Mouse (Mus musculus): ENCODE results near the gene Tmub1.
A peak's percentile ranks its signal among the peaks of the same experiment; 100 is the strongest.

Gene Tmub1

GRCm38 (mm10) chr5:24447624-24448298, at the start of gene Tmub1:
Gene Tmub1 (minus strand): TSS chr5:24447854.
- DNase-seq (ENCODE audit: low spot score in 2 of 2), result peak; percentile 61 to 69

- DNase-seq (ENCODE audit: low spot score in 2 of 2), result no peak
Observed at GRCm38 (mm10) chr5:24496756-24497155, 49.1 kb upstream of the Tmub1 start.

DNA sequence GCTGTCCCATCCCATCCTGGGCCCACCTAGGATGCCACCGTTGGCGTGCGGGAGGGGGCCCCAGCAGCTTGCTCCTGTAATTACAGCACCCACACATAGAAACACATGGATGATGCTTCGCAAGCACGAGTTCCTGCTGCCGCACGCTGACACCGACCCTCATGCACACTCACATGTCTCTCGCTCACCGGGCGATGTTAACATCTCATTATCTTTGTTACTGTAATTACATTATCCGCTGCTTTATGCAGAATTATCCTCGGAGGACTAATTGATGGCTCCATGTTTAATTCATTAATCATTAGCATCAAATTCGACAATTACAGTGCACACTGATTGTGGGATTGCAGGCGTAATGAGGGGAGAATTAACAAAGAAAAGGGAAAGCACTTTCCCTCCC, 47.4 kb upstream of the Tmub1 start:
- no peak for DNase-seq (ENCODE audit: low spot score in 2 of 2)

GRCm38 (mm10) chr5:24492546-24493285, 45.1 kb upstream of the Tmub1 start:
- no peak for DNase-seq (ENCODE audit: low spot score in 2 of 2)

DNA sequence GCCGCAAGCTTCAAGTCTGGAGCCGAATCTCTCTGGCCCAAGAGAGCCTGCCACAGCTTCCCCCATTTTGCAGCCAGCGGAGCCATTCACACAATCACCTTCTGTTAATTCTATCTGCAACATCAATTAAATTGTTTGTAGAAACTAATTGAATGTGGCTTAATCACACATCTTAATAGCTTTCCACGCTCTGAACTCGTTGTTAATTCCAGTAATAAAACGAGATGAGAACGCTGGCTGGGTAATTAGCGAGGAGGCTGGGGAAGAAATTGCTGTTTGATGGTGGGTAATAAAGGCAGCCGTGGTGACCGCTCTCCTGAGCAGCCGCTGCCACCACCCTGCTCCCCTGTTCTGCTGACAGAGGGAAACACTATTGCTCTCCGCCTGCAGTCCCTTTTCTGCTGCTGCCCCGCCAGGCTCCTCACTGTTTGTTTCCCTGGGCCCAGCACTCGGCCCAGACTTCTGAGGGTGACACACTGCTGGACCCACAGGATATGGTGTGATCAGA, 42.8 kb upstream of the Tmub1 start:
- DNase-seq (ENCODE audit: low spot score in 2 of 2), result no peak

GRCm38 (mm10) chr5:24486738-24487137, 39.1 kb upstream of the Tmub1 start:
- DNase-seq (ENCODE audit: low spot score in 2 of 2), result no peak

DNA sequence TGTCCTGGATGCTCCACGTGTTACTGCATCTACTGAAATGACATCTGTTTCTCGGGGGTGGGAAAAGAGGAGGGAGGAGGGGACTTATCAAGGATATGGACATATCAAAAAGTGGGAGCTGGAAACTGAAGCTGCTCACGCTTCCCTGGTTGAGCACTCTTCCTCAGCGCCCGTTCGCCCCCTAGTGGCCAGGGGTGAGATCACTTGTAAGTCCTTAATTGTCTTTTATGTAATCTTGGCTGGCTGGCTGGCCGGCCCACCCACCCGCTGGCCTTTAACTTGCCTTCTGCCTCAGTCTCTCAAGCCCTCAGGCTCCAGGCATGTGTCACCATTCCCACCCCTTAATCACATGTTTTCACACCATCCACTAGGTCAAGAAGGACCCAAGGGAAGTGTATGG, 38.4 kb upstream of the Tmub1 start:
- peak; percentile 86 to 92 for DNase-seq (ENCODE audit: low spot score in 2 of 2)

DNA sequence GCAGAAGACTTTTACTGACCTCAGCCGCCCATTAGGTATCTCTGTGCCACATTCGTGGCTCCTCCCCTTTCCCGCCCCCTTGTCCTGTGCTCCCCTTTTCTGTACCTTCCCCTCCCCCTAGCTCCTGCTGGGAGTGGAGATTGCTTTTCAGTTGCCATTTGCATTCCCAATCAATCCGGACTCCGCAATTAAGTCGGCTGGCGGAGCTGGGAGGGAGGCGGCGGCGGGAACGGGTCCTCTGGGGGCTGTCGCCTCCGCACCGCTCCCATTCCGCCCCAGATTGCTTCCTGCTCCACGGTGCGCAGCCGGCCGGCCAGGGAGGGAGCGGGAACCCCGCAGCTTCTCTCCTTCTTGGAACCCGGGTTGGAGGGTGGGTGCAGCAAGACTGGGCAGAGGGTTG, 37.3 kb upstream of the Tmub1 start:
- DNase-seq (ENCODE audit: low spot score in 2 of 2), result no peak

DNA sequence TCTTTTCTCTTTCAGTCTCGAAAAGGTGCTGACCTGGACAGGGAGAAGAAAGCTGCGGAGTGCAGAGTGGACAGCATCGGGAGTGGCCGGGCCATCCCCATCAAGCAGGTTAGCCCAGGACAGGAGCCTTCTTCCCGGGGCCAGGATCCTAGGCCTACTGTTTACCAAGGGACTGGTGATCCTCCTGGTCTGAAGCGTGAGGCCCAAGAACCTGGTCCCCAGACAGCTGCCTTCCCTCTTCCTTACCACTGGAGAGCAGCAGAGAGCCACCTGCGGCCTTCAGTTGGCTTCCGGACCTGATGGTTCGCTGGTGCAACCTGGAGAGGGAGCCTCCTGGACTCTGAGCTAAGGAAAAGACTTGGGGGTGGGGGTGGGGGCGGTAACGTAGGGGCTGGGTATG, 35.7 kb upstream of the Tmub1 start:
- peak in 1 of 2 experiments; percentile 74 for DNase-seq (ENCODE audit: low spot score in 2 of 2)

- DNase-seq (ENCODE audit: low spot score in 2 of 2), result no peak
Observed at GRCm38 (mm10) chr5:24482247-24483079, 34.8 kb upstream of the Tmub1 start.

DNA sequence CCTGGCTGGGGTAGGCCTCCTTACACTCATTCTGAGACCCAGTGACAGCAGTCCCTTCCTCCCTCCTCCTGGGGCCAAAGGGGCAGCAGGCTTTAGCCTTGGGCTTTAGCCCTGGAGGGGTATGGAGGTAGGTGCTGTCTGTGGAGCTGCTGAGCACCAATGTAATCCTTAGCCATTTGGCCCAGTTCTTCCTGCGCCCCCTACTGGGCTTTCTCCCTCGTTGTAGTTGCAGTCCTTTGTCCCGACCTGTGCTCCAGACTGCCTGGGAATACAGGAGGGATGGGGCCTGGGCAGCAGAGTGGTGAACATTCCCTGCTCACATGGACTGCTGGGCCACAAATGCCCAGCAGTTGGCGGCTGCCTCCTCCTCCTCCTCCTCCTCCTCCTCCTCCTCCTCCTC, 34.0 kb upstream of the Tmub1 start:
- DNase-seq (ENCODE audit: low spot score in 2 of 2), result peak; percentile 65 to 76

DNA sequence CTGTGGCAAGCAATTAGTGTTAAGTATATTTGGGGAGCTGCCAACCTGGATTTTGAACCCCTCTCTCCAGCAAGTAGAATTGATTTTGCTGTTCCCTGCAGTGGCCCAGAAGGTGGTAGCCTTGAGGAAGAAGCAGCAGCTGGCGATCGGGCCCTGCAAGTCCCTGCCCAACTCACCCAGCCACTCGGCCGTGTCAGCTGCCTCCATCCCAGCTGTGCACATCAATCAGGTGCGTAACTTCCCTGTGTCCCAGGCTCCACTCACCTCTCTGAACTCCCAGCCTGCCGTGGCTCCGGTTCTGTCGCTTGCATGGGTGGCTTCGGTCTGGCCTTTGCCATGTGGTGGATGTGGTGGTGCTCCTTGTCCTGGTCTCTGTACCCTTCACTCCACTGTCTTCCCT, 30.3 kb upstream of the Tmub1 start:
- DNase-seq (ENCODE audit: low spot score in 2 of 2), result no peak

DNA sequence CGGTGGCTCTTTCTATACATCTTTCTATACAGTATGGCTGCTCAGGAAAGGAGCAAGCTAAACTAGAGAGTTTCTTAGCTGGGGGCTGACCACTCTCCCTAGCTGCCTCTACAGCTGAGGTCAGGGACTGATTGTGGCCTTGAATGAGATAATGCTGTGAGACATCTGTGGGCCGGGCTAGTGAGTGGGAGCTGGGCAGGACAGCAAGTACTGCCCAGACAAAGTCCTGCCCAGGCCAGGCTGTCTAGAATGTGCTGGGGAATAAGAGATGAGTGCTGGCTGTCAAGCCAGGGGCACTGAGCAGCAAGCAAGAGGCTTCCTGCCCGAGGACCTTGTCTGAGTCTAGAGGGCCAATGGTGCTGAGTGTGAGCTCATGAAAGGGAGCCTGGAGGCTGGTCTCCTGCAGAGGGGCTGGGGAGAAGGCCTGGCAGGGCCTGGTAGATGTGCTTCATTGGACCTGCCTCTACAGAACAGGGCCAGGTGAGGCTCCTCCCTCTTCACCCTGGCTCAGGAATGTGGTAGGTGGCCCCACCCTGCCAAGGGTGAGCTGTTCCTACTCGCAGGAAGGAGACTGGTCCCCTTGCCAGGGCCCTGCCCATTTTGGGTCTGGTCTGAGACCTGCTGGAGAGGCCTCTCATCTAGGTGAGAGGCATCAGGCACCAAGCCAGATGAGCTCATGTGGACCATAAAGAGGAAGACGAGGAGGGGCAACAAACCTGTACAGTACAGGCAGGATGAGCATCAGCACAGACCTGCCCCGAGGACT, 28.0 kb upstream of the Tmub1 start:
- no peak for DNase-seq (ENCODE audit: low spot score in 2 of 2)

GRCm38 (mm10) chr5:24474723-24475261, 27.1 kb upstream of the Tmub1 start:
- no peak for DNase-seq (ENCODE audit: low spot score in 2 of 2)

DNA sequence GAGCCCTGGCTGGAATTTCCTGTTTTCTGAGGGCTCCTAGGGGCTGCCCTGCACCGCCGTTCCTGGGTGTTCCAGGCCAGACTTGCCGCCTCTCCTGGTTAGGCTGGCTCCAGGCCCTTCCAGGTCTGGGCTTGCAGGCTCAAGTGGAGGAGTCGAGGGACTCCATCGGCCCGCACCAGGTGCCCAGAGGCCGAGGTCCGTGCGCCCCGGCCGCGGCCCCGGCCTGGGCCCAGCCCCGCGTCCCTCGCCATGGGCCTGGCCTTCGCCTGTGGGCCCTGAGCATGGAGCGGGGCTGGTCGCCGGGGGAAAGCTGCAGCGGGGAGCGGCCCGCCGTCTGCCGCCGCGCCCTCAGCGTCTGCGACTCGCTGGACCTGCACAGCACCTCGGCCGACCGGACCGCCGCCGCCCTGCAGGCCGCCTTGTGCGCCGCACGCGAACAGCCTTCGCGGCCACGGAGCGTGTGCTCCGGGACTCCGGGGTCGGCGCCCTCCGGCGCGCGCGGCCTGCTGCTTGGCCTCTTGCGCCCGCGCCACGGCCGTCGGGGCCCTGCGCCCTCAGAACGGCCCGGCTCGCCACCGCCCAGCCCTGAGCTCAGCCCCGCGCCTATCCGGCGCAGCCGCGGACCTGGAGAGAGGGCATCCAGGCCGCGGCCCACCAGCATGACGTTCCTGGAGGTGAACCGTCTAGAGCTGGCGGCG, 26.5 kb upstream of the Tmub1 start:
- no peak for DNase-seq (ENCODE audit: low spot score in 2 of 2)

DNA sequence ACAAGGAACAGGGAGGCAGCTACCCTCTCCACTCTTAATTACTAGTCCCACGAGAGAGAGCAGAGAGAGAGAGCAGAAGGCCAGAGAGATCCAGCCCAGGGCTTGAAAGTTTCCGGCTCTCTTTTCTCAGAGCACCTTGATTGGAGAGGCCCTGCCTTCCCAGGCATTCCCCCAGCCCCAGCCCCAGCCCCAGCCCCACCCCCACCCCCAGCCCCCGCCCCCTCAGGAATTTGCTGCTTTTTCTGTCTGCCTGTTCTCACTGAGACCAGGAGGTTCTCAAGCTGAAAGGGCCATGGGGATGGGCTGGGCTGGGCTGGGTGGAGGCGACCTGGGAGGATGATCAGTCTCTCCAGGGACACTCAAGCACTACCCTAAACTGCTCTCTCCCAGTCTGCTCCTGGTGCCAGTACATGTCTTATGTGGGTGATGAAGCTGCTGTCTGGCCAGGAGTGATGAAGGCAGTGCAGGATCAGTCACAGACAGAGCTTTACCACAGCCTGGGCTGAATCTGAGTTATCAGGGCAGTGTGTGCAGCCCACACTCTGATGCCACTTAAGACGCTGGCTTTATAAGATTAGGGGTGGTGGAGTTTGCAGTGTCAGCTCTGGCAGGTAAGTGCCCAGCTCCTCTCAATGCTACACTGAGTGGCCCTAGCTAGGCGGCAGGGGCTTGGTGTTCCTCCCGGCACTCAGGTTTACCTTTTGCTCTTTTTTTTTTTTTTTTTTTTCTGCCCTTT, 25.4 kb upstream of the Tmub1 start:
- no peak for DNase-seq (ENCODE audit: low spot score in 2 of 2)

- peak in 1 of 2 experiments; percentile 82 for DNase-seq (ENCODE audit: low spot score in 2 of 2)
Observed at GRCm38 (mm10) chr5:24470600-24470999, 22.9 kb upstream of the Tmub1 start.

DNA sequence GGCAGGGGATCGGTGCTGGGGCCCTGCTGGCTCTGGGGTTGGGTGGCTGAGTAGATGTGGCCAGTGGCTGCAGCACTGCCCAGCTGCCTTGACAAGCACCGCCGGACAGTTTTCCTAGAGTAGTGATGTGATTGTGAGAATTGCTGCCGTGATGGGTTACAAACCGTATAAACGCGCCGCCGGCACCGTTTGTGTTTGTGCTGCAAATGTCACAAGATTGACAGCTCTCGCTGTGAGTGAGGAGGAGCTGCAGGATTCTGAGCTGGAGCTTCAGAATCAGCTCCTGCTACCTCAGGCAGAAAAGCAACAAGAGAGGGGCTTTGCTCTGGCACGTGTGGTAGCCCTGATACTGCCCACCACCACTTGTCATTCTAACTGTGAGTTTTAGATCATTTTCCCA, 19.1 kb upstream of the Tmub1 start:
- DNase-seq (ENCODE audit: low spot score in 2 of 2), result no peak

GRCm38 (mm10) chr5:24455613-24456012, 8.0 kb upstream of the Tmub1 start:
- no peak for DNase-seq (ENCODE audit: low spot score in 2 of 2)

DNA sequence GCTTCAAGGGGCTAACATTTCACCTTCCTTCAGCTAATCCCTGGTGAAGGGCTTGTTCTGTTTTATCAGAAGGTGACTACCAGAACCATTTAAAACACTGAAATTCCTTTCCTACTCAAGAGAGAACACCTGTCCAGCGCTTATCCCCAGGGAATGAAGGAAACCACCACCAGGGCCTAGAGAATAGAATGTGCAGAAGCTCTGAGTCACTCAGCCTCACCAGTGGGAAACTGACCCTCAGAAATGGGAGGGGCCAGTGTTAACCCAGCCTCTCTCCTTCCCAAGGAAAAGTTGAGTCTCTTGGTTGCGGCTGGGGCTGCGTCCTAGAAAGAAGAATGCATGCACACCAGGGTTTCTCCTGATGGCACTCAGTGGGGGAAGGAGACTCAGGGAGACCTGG, 7.4 kb upstream of the Tmub1 start:
- no peak for DNase-seq (ENCODE audit: low spot score in 2 of 2)
